8 mouse cellular contexts compared by ENCODE assay signal in the genomic region with DNA sequence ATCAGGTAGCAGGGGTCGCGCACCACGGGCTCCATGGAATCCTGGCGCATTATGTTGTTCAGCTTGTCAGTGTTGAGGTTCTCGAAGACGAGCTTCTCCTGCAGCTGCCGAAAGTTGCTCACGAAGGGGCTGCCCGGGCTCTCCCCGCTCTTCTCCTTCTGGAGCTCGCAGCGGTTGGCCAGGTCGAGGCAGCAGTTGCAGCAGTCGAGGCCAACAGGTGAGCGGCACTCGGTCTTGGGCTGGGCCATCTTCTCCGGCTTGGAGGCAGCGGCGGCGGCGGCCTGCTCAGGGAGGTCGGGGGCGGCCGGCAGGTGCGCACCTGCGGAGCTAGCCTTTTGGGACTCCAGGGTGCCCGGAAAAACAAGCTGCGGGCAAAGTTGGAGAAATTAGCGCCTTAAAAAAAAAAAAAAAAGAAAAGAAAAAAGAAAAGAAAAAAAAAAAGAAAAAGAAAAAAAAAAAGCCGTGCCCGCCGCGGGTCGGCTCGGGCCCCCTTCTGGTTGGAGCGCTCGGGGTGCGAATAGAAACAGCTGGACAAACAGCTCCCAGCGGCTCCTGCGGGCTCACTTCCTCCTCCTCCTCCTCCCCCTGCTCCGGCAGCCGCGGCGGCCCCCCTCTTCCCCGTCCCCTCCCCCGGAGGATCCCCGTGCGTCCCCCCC. TPM values are rescaled to one million over a fixed set of nuclear protein-coding genes. Genes with fewer than 3 reads are reported as not detected.
DNase-seq lines count a peak whose midpoint lies in the region; ATAC-seq and TF ChIP-seq lines count a peak whose summit lies in the region.

No protein-coding gene starts in this region.

- H3K9me3 ChIP-seq in hindbrain, embryonic 16.5 days (ENCODE audit: control insufficient read depth, low read length) = peaks cover 3% of the 10 kb centered on the region; the same call in 1 of the 2 replicates
- no peaks in the 10 kb centered on the region for H3K9me3 ChIP-seq in liver, embryonic 16.5 days (replicated peaks; ENCODE audit: control insufficient read depth, low read length)
- no peaks in the 10 kb centered on the region for H3K9me3 ChIP-seq in neural tube, embryonic 13.5 days

- peak overlapping the region; percentile 87 for H3K4me2 ChIP-seq in hindbrain, embryonic 16.5 days (ENCODE audit: low read length)
- H3K4me2 ChIP-seq in liver, embryonic 16.5 days (ENCODE audit: low read depth, low read length) = peak overlapping the region; percentile 76
- H3K4me2 ChIP-seq in neural tube, embryonic 13.5 days = peak overlapping the region; percentile 75

- no peak overlapping the region for H3K27ac ChIP-seq in layer of hippocampus, adult 2 months
- H3K27ac ChIP-seq in cortical plate, adult 2 months (ENCODE audit: insufficient read depth, low read length) = no peak overlapping the region
- no peak overlapping the region for H3K27ac ChIP-seq in hindbrain, embryonic 16.5 days (ENCODE audit: low read depth, low read length)
- no peak overlapping the region for H3K27ac ChIP-seq in liver, embryonic 16.5 days (ENCODE audit: low read length)
- H3K27ac ChIP-seq in neural tube, embryonic 13.5 days (replicated peaks) = no peak overlapping the region

- ATAC-seq in hindbrain, embryonic 16.5 days = 0 out of 2 replicates have a peak, but pooled peaks have one; percentile 8
- ATAC-seq in liver, embryonic 16.5 days (ENCODE audit: low read depth) = peak; percentile 12; the same call in 1 of the 2 replicates
- peak; percentile 34; the same call in 1 of the 2 replicates for ATAC-seq in neural tube, embryonic 13.5 days (ENCODE audit: low read depth)

- H3K9ac ChIP-seq in hindbrain, embryonic 16.5 days (ENCODE audit: low read depth, low read length) = peak overlapping the region; percentile 53; the same call in 1 of the 2 replicates
- peak overlapping the region; percentile 34; the same call in 1 of the 2 replicates for H3K9ac ChIP-seq in liver, embryonic 16.5 days (ENCODE audit: low read depth, low read length)
- H3K9ac ChIP-seq in neural tube, embryonic 13.5 days = peak overlapping the region; percentile 58; the same call in 1 of the 2 replicates

- peak; percentile 34 for TF ChIP-seq CTCF in layer of hippocampus, adult 2 months (conservative IDR thresholded peaks at IDR 0.05)
- no peak for TF ChIP-seq CTCF in cortical plate, adult 2 months (IDR thresholded peaks at IDR 0.05; ENCODE audit: extremely low read depth, insufficient read depth, low read length)

- no peaks in the 10 kb centered on the region for H3K36me3 ChIP-seq in hindbrain, embryonic 16.5 days (ENCODE audit: control insufficient read depth, insufficient read depth, low read length)
- H3K36me3 ChIP-seq in liver, embryonic 16.5 days (ENCODE audit: control insufficient read depth, insufficient read depth) = no peaks in the 10 kb centered on the region
- no peaks in the 10 kb centered on the region for H3K36me3 ChIP-seq in neural tube, embryonic 13.5 days

- peaks cover 24% of the 10 kb centered on the region for H3K27me3 ChIP-seq in hindbrain, embryonic 16.5 days (replicated peaks; ENCODE audit: control insufficient read depth, insufficient read depth, low read length)
- H3K27me3 ChIP-seq in liver, embryonic 16.5 days (ENCODE audit: control insufficient read depth, insufficient read depth, low read depth, low read length) = peaks cover 37% of the 10 kb centered on the region
- peaks cover 74% of the 10 kb centered on the region for H3K27me3 ChIP-seq in neural tube, embryonic 13.5 days

- no peak for TF ChIP-seq POLR2A in cortical plate, adult 2 months (IDR thresholded peaks at IDR 0.05; ENCODE audit: extremely low read depth, insufficient read depth, low read length)

- 24% methylated on average over 42 of the region's 48 CpGs for WGBS in hindbrain, embryonic 16.5 days
- WGBS in liver, embryonic 16.5 days (ENCODE audit: insufficient replicate concordance) = 21% methylated on average over 33 of the region's 48 CpGs
- 11% methylated on average over 37 of the region's 48 CpGs for WGBS in neural tube, embryonic 13.5 days

- no peaks in the 10 kb centered on the region for H3K4me1 ChIP-seq in cortical plate, adult 2 months (ENCODE audit: control insufficient read depth, insufficient read depth, low read length)
- peaks cover 6% of the 10 kb centered on the region; the same call in 1 of the 2 replicates for H3K4me1 ChIP-seq in hindbrain, embryonic 16.5 days (ENCODE audit: control insufficient read depth, insufficient read depth, low read depth, low read length)
- H3K4me1 ChIP-seq in liver, embryonic 16.5 days (ENCODE audit: control insufficient read depth, low read depth, low read length) = no peaks in the 10 kb centered on the region
- peaks cover 8% of the 10 kb centered on the region; the same call in 1 of the 2 replicates for H3K4me1 ChIP-seq in neural tube, embryonic 13.5 days (replicated peaks)

- no peak for DNase-seq in layer of hippocampus, adult 2 months (ENCODE audit: low spot score in 2 of 2)
- DNase-seq in layer of hippocampus, adult 8-10 months (ENCODE audit: low spot score in 2 of 2) = no peak
- DNase-seq in urinary bladder, postnatal 10 days (ENCODE audit: low spot score) = no peak
- DNase-seq in left cerebral cortex, adult 8-10 months (ENCODE audit: low spot score in 2 of 2) = no peak

- peak overlapping the region; percentile 46 for H3K4me3 ChIP-seq in layer of hippocampus, adult 2 months
- peak overlapping the region; percentile 20; the same call in 1 of the 2 replicates for H3K4me3 ChIP-seq in cortical plate, adult 2 months (ENCODE audit: insufficient read depth, low read length)
- H3K4me3 ChIP-seq in hindbrain, embryonic 16.5 days (ENCODE audit: low read length) = peak overlapping the region; percentile 56
- H3K4me3 ChIP-seq in liver, embryonic 16.5 days (ENCODE audit: low read depth, low read length) = peak overlapping the region; percentile 60
- H3K4me3 ChIP-seq in neural tube, embryonic 13.5 days = peak overlapping the region; percentile 51

RNA-seq across cellular contexts. Expression of gene Tsc22d3, which starts 2.1 kb away (rescaled TPM):
- total RNA-seq in layer of hippocampus, adult 2 months (2021) = 100 to 1,000 TPM; 101 to 111 TPM
- 100 to 1,000 TPM in 2 of 4 experiments, 10 to 100 TPM in 2; 79.8 to 114 (median 91.7) TPM for total RNA-seq in layer of hippocampus, adult 8-10 months (2022)
- polyA plus RNA-seq in cortical plate, adult 2 months (2012; rRNA removed) = 115 and 119 TPM in 2 replicates
- 135 and 147 TPM in 2 replicates for polyA plus RNA-seq in hindbrain, embryonic 16.5 days (2015; fragmentation: Nextera tagmentation; extraction: Ambion mirVana)
- polyA plus RNA-seq in liver, embryonic 16.5 days (2015; fragmentation: Nextera tagmentation; extraction: Ambion mirVana) = 20.3 and 20.8 TPM in 2 replicates
- 135 and 143 TPM in 2 replicates for polyA plus RNA-seq in neural tube, embryonic 13.5 days (2015; fragmentation: Nextera tagmentation; extraction: Ambion mirVana)
- total RNA-seq in left cerebral cortex, adult 8-10 months (2022) = 10 to 100 TPM; 88.4 to 97.1 (median 92.7) TPM
